In the genomic region with DNA sequence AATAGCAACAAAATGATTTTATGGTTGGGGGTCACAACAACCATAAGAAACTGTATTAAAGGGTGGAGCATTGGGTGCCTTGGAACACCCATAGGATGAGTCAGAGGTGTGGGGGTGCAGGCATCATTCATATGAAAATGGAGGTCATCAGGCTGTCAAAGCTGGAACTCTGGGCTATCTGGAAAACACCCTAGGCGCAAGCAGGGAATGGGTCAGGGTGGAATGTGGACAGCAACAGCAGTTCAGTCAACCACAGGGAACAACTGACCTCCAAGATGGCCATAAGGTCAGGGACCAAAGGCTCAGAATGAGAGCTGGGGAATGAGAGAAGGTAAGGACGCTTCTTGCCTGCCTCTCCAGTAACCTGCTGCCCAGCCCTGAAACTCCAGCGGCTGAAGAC, we compare ENCODE assay signal across 23 mouse cellular contexts. TPM values are rescaled to one million over a fixed set of nuclear protein-coding genes. Genes with fewer than 3 reads are reported as not detected.
DNase-seq lines count a peak whose midpoint lies in the region; ATAC-seq and TF ChIP-seq lines count a peak whose summit lies in the region.
"Had no signal": no experiment of that assay in that cellular context is flagged by ENCODE, and none has a peak within 500 bp of the region (broad histone marks: within the 10 kb centered on the region; RNA-seq: fewer than 3 reads in every experiment).

No protein-coding gene starts in this region.

- peaks cover 69% of the 10 kb centered on the region for H3K36me3 ChIP-seq in E14TG2a.4 (ENCODE audit: insufficient read depth, low read length)
- H3K36me3 ChIP-seq: forebrain, embryonic 15.5 days had no signal

- H3K27me3 ChIP-seq in E14TG2a.4 (ENCODE audit: insufficient read depth, low read length): no peaks in the 10 kb centered on the region
- H3K27me3 ChIP-seq: CH12.LX; embryonic facial prominence, embryonic 12.5 days; forebrain, embryonic 13.5 days; forebrain, embryonic 15.5 days; Patski had no signal

- H3K4me1 ChIP-seq in E14TG2a.4 (replicated peaks; ENCODE audit: low read depth, low read length): peaks cover 99% of the 10 kb centered on the region

- no peaks in the 10 kb centered on the region for H3K9me3 ChIP-seq in E14TG2a.4 (ENCODE audit: low read length)
- H3K9me3 ChIP-seq: embryonic facial prominence, embryonic 10.5 days; embryonic facial prominence, embryonic 12.5 days; forebrain, embryonic 13.5 days; forebrain, embryonic 15.5 days; G1E had no signal

- intact Hi-C loops in left cerebral cortex, postnatal 4 days (cut with DNase I): no loop called here

- DNase-seq in adrenal gland, postnatal 14 days: peak; percentile 48
- DNase-seq in adrenal gland, postnatal 10 days: no peak
- peak; percentile 14 for DNase-seq in 3T3-L1 (ENCODE audit: low read depth, low spot score)
- no peak for DNase-seq in left cerebral cortex, postnatal 4 days
- DNase-seq: adrenal gland, postnatal 36 days; B cell, adult 2 months; cerebellum, adult 11-12 months; cerebellum, adult 2 months; cerebellum, adult 9-10 months; cerebellum, postnatal 10 days; cerebellum, postnatal 25 days; forebrain, postnatal 0 days had no signal

- no peak for ATAC-seq in granulocyte monocyte progenitor cell, adult 5-6 weeks (replicated peaks; ENCODE audit: poor library complexity, severe bottlenecking)
- ATAC-seq: activated CD4-positive, CD25-positive, alpha-beta regulatory T cell, adult 4 months; CD4-positive, CD25-positive, alpha-beta regulatory T cell, adult 4 months; forebrain, embryonic 13.5 days; forebrain, embryonic 15.5 days; forebrain, postnatal 0 days; Patski had no signal

- TF ChIP-seq CTCF in E14TG2a.4 (conservative IDR thresholded peaks at IDR 0.05; ENCODE audit: low read length): no peak

- peak overlapping the region; percentile 59 for H3K4me3 ChIP-seq in E14TG2a.4 (replicated peaks; ENCODE audit: low read length)
- H3K4me3 ChIP-seq: embryonic facial prominence, embryonic 10.5 days; embryonic facial prominence, embryonic 12.5 days; forebrain, embryonic 13.5 days; forebrain, embryonic 15.5 days had no signal

RNA-seq across cellular contexts. Expression of a gene that starts 14.4 kb away (rescaled TPM):
- 2.2 and 6.2 TPM in 2 replicates for total RNA-seq in adrenal gland, postnatal 14 days (2021)
- 10 to 100 TPM in 1 of 2 experiments, 1 to 10 TPM in 1; 5.0 to 11.0 TPM for total RNA-seq in adrenal gland, postnatal 10 days (2021)
- 100 to 1,000 TPM; 328 to 363 TPM for total RNA-seq in left cerebral cortex, postnatal 4 days (2021)
- not detected in 2 replicates for total RNA-seq in granulocyte monocyte progenitor cell, adult 5-6 weeks (2014; fragmentation: Nextera tagmentation)
- total RNA-seq in granulocyte monocyte progenitor cell, adult 5-6 weeks (2017): not detected in 2 replicates
- total RNA-seq: CH12.LX had no signal

RNA-seq across cellular contexts. Expression of a gene that starts 14.4 kb away (rescaled TPM):
- total RNA-seq in adrenal gland, postnatal 14 days (2021): 28.0 and 29.1 TPM in 2 replicates
- total RNA-seq in adrenal gland, postnatal 10 days (2021): 10 to 100 TPM; 46.5 to 47.1 TPM
- 10 to 100 TPM; 18.6 to 19.3 TPM for total RNA-seq in left cerebral cortex, postnatal 4 days (2021)
- 0.17 TPM in 1 of 2 replicates, not detected in the other for total RNA-seq in granulocyte monocyte progenitor cell, adult 5-6 weeks (2014; fragmentation: Nextera tagmentation)
- not detected in 2 replicates for total RNA-seq in granulocyte monocyte progenitor cell, adult 5-6 weeks (2017)
- total RNA-seq: CH12.LX had no signal

RNA-seq across cellular contexts. Expression of a gene that starts 31.0 kb away (rescaled TPM):
- total RNA-seq in adrenal gland, postnatal 14 days (2021): 21.4 and 26.8 TPM in 2 replicates
- 10 to 100 TPM; 21.8 to 25.6 TPM for total RNA-seq in adrenal gland, postnatal 10 days (2021)
- total RNA-seq in left cerebral cortex, postnatal 4 days (2021): 10 to 100 TPM; 11.3 to 14.7 TPM
- total RNA-seq in granulocyte monocyte progenitor cell, adult 5-6 weeks (2014; fragmentation: Nextera tagmentation): 49.9 and 57.2 TPM in 2 replicates
- 9.3 and 10.1 TPM in 2 replicates for total RNA-seq in granulocyte monocyte progenitor cell, adult 5-6 weeks (2017)

RNA-seq across cellular contexts. Expression of a gene that starts 34.4 kb away (rescaled TPM):
- total RNA-seq in adrenal gland, postnatal 14 days (2021): 13.4 and 18.8 TPM in 2 replicates
- 10 to 100 TPM; 14.6 to 22.4 TPM for total RNA-seq in adrenal gland, postnatal 10 days (2021)
- 10 to 100 TPM; 84.5 to 93.2 TPM for total RNA-seq in left cerebral cortex, postnatal 4 days (2021)
- 10.4 and 11.6 TPM in 2 replicates for total RNA-seq in granulocyte monocyte progenitor cell, adult 5-6 weeks (2014; fragmentation: Nextera tagmentation)
- 6.3 and 17.7 TPM in 2 replicates for total RNA-seq in granulocyte monocyte progenitor cell, adult 5-6 weeks (2017)

Comparison
In these comparisons a context has a peak if more than half of its experiments do, and no peak if none do; other contexts are left out.
1. DNase-seq: peak in adrenal gland, postnatal 14 days (single experiment) and 3T3-L1 (single experiment); none in adrenal gland, postnatal 10 days (single experiment) and left cerebral cortex, postnatal 4 days (single experiment).
2. RNA of a gene that starts 14.4 kb away (total RNA-seq): 328 to 363 TPM in left cerebral cortex, postnatal 4 days; 5.0 to 11.0 TPM in adrenal gland, postnatal 10 days, 2.2 to 6.2 TPM in adrenal gland, postnatal 14 days and not detected in granulocyte monocyte progenitor cell, adult 5-6 weeks; every median in the first group is over 10 times any median in the second.
3. RNA of a gene that starts 14.4 kb away (total RNA-seq): 46.5 to 47.1 TPM in adrenal gland, postnatal 10 days, 28.0 to 29.1 TPM in adrenal gland, postnatal 14 days and 18.6 to 19.3 TPM in left cerebral cortex, postnatal 4 days; 0.17 TPM in granulocyte monocyte progenitor cell, adult 5-6 weeks; every median in the first group is over 10 times any median in the second.